Comparison of ENCODE assay signal across 8 mouse cellular contexts in genomic region chr10:53341288-53341965, GRCm38 (mm10). TPM values are rescaled to one million over a fixed set of nuclear protein-coding genes. Genes with fewer than 3 reads are reported as not detected.
DNase-seq lines count a peak whose midpoint lies in the region; ATAC-seq and TF ChIP-seq lines count a peak whose summit lies in the region.

No protein-coding gene starts in this region.

- peak; percentile 24 to 42 for DNase-seq in cerebellum, postnatal 14 days
- DNase-seq in cerebellum, adult 8-10 months = no peak
- no peak for DNase-seq in liver, embryonic 11.5 days (ENCODE audit: low spot score)
- peak; percentile 48 for DNase-seq in embryo, embryonic 10.5 days (ENCODE audit: low spot score)
- no peak for DNase-seq in liver, postnatal 0 days
- DNase-seq in spleen, adult 18-20 months = no peak

- peak; percentile 68; the same call in 1 of the 2 replicates for ATAC-seq in liver, embryonic 11.5 days (replicated peaks; ENCODE audit: low FRiP score)
- ATAC-seq in liver, embryonic 12.5 days = no peak
- peak; percentile 54; the same call in 1 of the 2 replicates for ATAC-seq in liver, postnatal 0 days
- no peak for ATAC-seq in monocyte, adult 5-6 weeks (replicated peaks; ENCODE audit: insufficient number of reproducible peaks, low FRiP score, low TSS enrichment, poor library complexity, severe bottlenecking)

- peak; percentile 79 for TF ChIP-seq CTCF in liver, postnatal 0 days (IDR thresholded peaks at IDR 0.05; ENCODE audit: low read depth)

- 73% methylated on average over 7 of the region's 7 CpGs for WGBS in liver, embryonic 11.5 days
- 65% methylated on average over 7 of the region's 7 CpGs for WGBS in liver, embryonic 12.5 days (ENCODE audit: insufficient replicate concordance)
- 76% methylated on average over 7 of the region's 7 CpGs for WGBS in liver, postnatal 0 days (ENCODE audit: insufficient replicate concordance)

- no peaks in the 10 kb centered on the region for H3K27me3 ChIP-seq in liver, embryonic 11.5 days (replicated peaks; ENCODE audit: control insufficient read depth, insufficient read depth, low read length)
- H3K27me3 ChIP-seq in liver, embryonic 12.5 days (replicated peaks) = no peaks in the 10 kb centered on the region
- no peaks in the 10 kb centered on the region for H3K27me3 ChIP-seq in liver, postnatal 0 days (ENCODE audit: insufficient read depth, low read length)

- no peak for TF ChIP-seq EP300 in liver, postnatal 0 days (IDR thresholded peaks at IDR 0.05; ENCODE audit: low read depth)

- no peak overlapping the region for H3K9ac ChIP-seq in liver, embryonic 11.5 days (ENCODE audit: low read depth, low read length)
- H3K9ac ChIP-seq in liver, embryonic 12.5 days = no peak overlapping the region
- no peak overlapping the region for H3K9ac ChIP-seq in liver, postnatal 0 days (replicated peaks)

- H3K27ac ChIP-seq in liver, embryonic 11.5 days (ENCODE audit: low read depth, low read length) = no peak overlapping the region
- H3K27ac ChIP-seq in liver, embryonic 12.5 days = no peak overlapping the region
- H3K27ac ChIP-seq in liver, postnatal 0 days (ENCODE audit: low read depth) = no peak overlapping the region

- H3K4me1 ChIP-seq in liver, embryonic 11.5 days (replicated peaks; ENCODE audit: control insufficient read depth, insufficient read depth, low read length) = no peaks in the 10 kb centered on the region
- H3K4me1 ChIP-seq in liver, embryonic 12.5 days = 0 out of 2 replicates have a peak, but pooled peaks cover 4% of the 10 kb centered on the region
- H3K4me1 ChIP-seq in liver, postnatal 0 days (ENCODE audit: insufficient read depth) = peaks cover 3% of the 10 kb centered on the region; the same call in 1 of the 2 replicates

- no peak overlapping the region for H3K4me3 ChIP-seq in liver, embryonic 11.5 days (ENCODE audit: low read depth, low read length)
- no peak overlapping the region for H3K4me3 ChIP-seq in liver, embryonic 12.5 days
- no peak overlapping the region for H3K4me3 ChIP-seq in liver, postnatal 0 days (ENCODE audit: low read depth, low read length)

- no peaks in the 10 kb centered on the region for H3K36me3 ChIP-seq in liver, embryonic 11.5 days (ENCODE audit: control insufficient read depth, insufficient read depth, low read length)
- no peaks in the 10 kb centered on the region for H3K36me3 ChIP-seq in liver, embryonic 12.5 days
- peaks cover 4% of the 10 kb centered on the region; the same call in 1 of the 2 replicates for H3K36me3 ChIP-seq in liver, postnatal 0 days (replicated peaks; ENCODE audit: insufficient read depth, low read length)

- no peaks in the 10 kb centered on the region for H3K9me3 ChIP-seq in liver, embryonic 11.5 days (ENCODE audit: control insufficient read depth, low read length)
- no peaks in the 10 kb centered on the region for H3K9me3 ChIP-seq in liver, embryonic 12.5 days (replicated peaks)
- H3K9me3 ChIP-seq in liver, postnatal 0 days (ENCODE audit: low read length) = no peaks in the 10 kb centered on the region

- no peak overlapping the region for H3K4me2 ChIP-seq in liver, embryonic 11.5 days
- no peak overlapping the region for H3K4me2 ChIP-seq in liver, embryonic 12.5 days
- no peak overlapping the region for H3K4me2 ChIP-seq in liver, postnatal 0 days (ENCODE audit: low read depth, low read length)

RNA-seq across cellular contexts. Expression of gene Pln, which starts 4.0 kb away (rescaled TPM):
- polyA plus RNA-seq in liver, embryonic 11.5 days (2014; fragmentation: Nextera tagmentation; extraction: Ambion mirVana) = 0.94 and 2.5 TPM in 2 replicates
- polyA plus RNA-seq in liver, embryonic 12.5 days (2016; fragmentation: Nextera tagmentation; extraction: Ambion mirVana) = 0.50 and 0.61 TPM in 2 replicates
- 0.22 and 0.40 TPM in 2 replicates for polyA plus RNA-seq in liver, postnatal 0 days (2015; fragmentation: Nextera tagmentation; extraction: Ambion mirVana)
- total RNA-seq in monocyte, adult 5-6 weeks (2017) = 0.53 TPM in 1 of 3 replicates, not detected in the others

RNA-seq across cellular contexts. Expression of gene Cep85l, which starts 38.3 kb away (rescaled TPM):
- 2.6 and 3.0 TPM in 2 replicates for polyA plus RNA-seq in liver, embryonic 11.5 days (2014; fragmentation: Nextera tagmentation; extraction: Ambion mirVana)
- 2.4 and 2.5 TPM in 2 replicates for polyA plus RNA-seq in liver, embryonic 12.5 days (2016; fragmentation: Nextera tagmentation; extraction: Ambion mirVana)
- 2.5 and 5.4 TPM in 2 replicates for polyA plus RNA-seq in liver, postnatal 0 days (2015; fragmentation: Nextera tagmentation; extraction: Ambion mirVana)
- total RNA-seq in monocyte, adult 5-6 weeks (2017) = 27.4 to 28.7 TPM (median 28.1 TPM) in 3 replicates

Comparison
In these comparisons a context has a peak if more than half of its experiments do, and no peak if none do; other contexts are left out.
1. DNase-seq: peak in cerebellum, postnatal 14 days (2 of 2) and embryo, embryonic 10.5 days (single experiment); none in cerebellum, adult 8-10 months (single experiment), liver, embryonic 11.5 days (single experiment), liver, postnatal 0 days (single experiment) and spleen, adult 18-20 months (0 of 2).
2. ATAC-seq: peak in liver, embryonic 11.5 days (single experiment) and liver, postnatal 0 days (single experiment); none in liver, embryonic 12.5 days (single experiment) and monocyte, adult 5-6 weeks (single experiment).